Mouse (Mus musculus): ENCODE measurements around the gene Hivep2. TPM values are rescaled to one million over a fixed set of nuclear protein-coding genes. Genes with fewer than 3 reads are reported as not detected.

Gene Hivep2
- polyA plus RNA-seq, 1 experiment: 18.6 TPM

- TF ChIP-seq POLR2A (IDR thresholded peaks at IDR 0.05; ENCODE audit: borderline replicate concordance, extremely low read depth, insufficient read depth, insufficient read length, poor library complexity, severe bottlenecking) (no peak), CTCF (IDR thresholded peaks at IDR 0.05; ENCODE audit: borderline replicate concordance, extremely low read depth, insufficient read depth, insufficient read length) (no peak)
- no peak for DNase-seq (ENCODE audit: low read depth)
Observed at GRCm38 (mm10) chr10:14094033-14094432, 128.2 kb downstream of the Hivep2 start.

DNA sequence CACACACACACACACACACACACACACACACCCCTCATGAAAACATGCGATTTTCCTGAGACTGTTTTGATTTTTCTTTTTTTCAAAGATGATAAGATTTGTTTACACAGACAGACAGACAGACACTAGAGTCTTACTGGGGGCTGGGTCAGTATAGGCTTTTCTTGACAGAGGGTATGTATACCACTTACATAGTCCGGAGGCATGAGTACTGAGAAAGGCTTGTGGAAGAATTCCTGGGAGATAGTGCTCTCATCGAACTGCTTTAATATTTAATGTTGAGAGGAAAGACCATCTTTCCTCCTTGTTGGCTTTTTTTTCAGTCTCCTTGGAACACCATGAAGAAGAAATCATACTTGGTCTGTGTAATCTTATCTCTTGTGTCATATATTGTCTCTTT lies 130.2 kb downstream of the Hivep2 start:
- TF ChIP-seq POLR2A (IDR thresholded peaks at IDR 0.05; ENCODE audit: borderline replicate concordance, extremely low read depth, insufficient read depth, insufficient read length, poor library complexity, severe bottlenecking) (no peak), CTCF (IDR thresholded peaks at IDR 0.05; ENCODE audit: borderline replicate concordance, extremely low read depth, insufficient read depth, insufficient read length) (no peak)
- DNase-seq (ENCODE audit: low read depth): no peak

GRCm38 (mm10) chr10:14099182-14099581 lies 133.3 kb downstream of the Hivep2 start:
- TF ChIP-seq POLR2A (IDR thresholded peaks at IDR 0.05; ENCODE audit: borderline replicate concordance, extremely low read depth, insufficient read depth, insufficient read length, poor library complexity, severe bottlenecking) (no peak), CTCF (IDR thresholded peaks at IDR 0.05; ENCODE audit: borderline replicate concordance, extremely low read depth, insufficient read depth, insufficient read length) (no peak)
- no peak for DNase-seq (ENCODE audit: low read depth)

DNA sequence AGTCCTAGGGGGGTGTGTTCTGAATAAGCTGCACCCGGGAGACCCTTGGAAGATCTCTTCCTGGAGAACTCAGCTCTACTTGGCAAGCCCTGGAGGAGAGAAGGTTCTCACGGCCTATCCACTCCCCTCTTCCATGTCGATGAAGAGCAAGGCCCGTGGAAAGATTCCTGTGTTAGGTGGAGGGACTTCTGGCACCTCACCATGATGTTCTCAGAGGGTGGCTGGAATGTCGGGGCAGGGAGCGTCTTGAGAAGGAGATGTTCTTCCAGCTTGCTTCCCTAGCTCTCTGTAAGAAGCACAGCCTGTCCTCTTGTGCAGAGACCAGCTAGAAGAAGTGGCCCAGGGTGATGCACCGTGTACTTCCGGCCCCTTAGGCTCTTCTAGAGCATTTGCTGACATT lies 134.2 kb downstream of the Hivep2 start:
- DNase-seq (ENCODE audit: low read depth): no peak
- TF ChIP-seq CTCF (IDR thresholded peaks at IDR 0.05; ENCODE audit: borderline replicate concordance, extremely low read depth, insufficient read depth, insufficient read length) (no peak), POLR2A (IDR thresholded peaks at IDR 0.05; ENCODE audit: borderline replicate concordance, extremely low read depth, insufficient read depth, insufficient read length, poor library complexity, severe bottlenecking) (no peak)

DNA sequence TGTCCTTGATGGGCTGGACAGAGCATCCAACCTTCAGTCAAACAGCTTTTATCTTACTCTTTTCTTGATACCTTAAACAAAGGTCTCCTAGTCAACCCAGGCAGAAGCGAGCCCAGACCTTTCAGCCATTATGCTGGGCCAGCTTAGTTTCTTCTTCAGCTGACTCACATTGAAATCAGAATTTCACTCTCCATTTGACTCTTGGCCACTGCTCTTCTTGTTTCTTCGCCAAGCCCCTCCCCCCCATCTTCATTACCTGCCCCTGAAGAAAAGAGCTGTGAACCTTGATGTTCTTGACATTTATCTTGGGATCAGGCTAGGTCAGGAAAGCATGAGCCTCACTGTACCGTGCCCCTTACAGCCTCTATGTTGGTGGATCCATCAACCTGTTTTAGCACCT lies 135.0 kb downstream of the Hivep2 start:
- DNase-seq (ENCODE audit: low read depth): no peak
- TF ChIP-seq CTCF (IDR thresholded peaks at IDR 0.05; ENCODE audit: borderline replicate concordance, extremely low read depth, insufficient read depth, insufficient read length) (no peak), POLR2A (IDR thresholded peaks at IDR 0.05; ENCODE audit: borderline replicate concordance, extremely low read depth, insufficient read depth, insufficient read length, poor library complexity, severe bottlenecking) (no peak)

- TF ChIP-seq CTCF (IDR thresholded peaks at IDR 0.05; ENCODE audit: borderline replicate concordance, extremely low read depth, insufficient read depth, insufficient read length): no peak
- no peak for TF ChIP-seq POLR2A (IDR thresholded peaks at IDR 0.05; ENCODE audit: borderline replicate concordance, extremely low read depth, insufficient read depth, insufficient read length, poor library complexity, severe bottlenecking)
Observed at GRCm38 (mm10) chr10:14101966-14102365, 136.1 kb downstream of the Hivep2 start.

GRCm38 (mm10) chr10:14107980-14108671 lies 142.3 kb downstream of the Hivep2 start:
- DNase-seq (ENCODE audit: low read depth): peak; percentile 35
- TF ChIP-seq CTCF (IDR thresholded peaks at IDR 0.05; ENCODE audit: borderline replicate concordance, extremely low read depth, insufficient read depth, insufficient read length): no peak
- no peak for TF ChIP-seq POLR2A (IDR thresholded peaks at IDR 0.05; ENCODE audit: borderline replicate concordance, extremely low read depth, insufficient read depth, insufficient read length, poor library complexity, severe bottlenecking)

More at GRCm38 (mm10) chr10:14101966-14102365, 136.1 kb downstream of the Hivep2 start:
- DNase-seq (ENCODE audit: low read depth): no peak

- TF ChIP-seq POLR2A (IDR thresholded peaks at IDR 0.05; ENCODE audit: borderline replicate concordance, extremely low read depth, insufficient read depth, insufficient read length, poor library complexity, severe bottlenecking) (no peak), CTCF (IDR thresholded peaks at IDR 0.05; ENCODE audit: borderline replicate concordance, extremely low read depth, insufficient read depth, insufficient read length) (no peak)
- DNase-seq (ENCODE audit: low read depth): no peak
Observed at GRCm38 (mm10) chr10:14115846-14116245, 150.0 kb downstream of the Hivep2 start.

GRCm38 (mm10) chr10:14116978-14117377 lies 151.1 kb downstream of the Hivep2 start:
- no peak for TF ChIP-seq POLR2A (IDR thresholded peaks at IDR 0.05; ENCODE audit: borderline replicate concordance, extremely low read depth, insufficient read depth, insufficient read length, poor library complexity, severe bottlenecking)
- no peak for TF ChIP-seq CTCF (IDR thresholded peaks at IDR 0.05; ENCODE audit: borderline replicate concordance, extremely low read depth, insufficient read depth, insufficient read length)
- DNase-seq (ENCODE audit: low read depth): no peak

DNA sequence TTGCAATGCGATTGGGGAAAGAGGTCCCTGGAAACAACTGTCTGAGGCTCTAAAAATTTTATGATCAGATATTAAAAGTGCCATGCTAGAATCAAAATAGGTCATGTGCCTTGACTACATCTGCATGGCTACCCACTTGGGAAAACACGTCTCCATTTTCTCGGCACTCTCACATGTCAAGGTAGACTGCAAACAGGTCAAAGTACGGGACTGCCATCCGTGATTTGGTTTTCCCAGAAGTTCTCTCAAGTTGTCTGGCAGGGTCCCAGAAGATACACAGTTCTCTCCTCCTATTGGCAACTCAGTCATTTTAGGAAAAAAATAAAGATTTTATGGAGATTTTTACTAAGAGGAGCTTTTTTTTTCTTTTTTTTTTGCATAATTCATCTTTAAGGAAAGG lies 153.3 kb downstream of the Hivep2 start:
- no peak for TF ChIP-seq POLR2A (IDR thresholded peaks at IDR 0.05; ENCODE audit: borderline replicate concordance, extremely low read depth, insufficient read depth, insufficient read length, poor library complexity, severe bottlenecking)
- TF ChIP-seq CTCF (IDR thresholded peaks at IDR 0.05; ENCODE audit: borderline replicate concordance, extremely low read depth, insufficient read depth, insufficient read length): no peak
- DNase-seq (ENCODE audit: low read depth): no peak

DNA sequence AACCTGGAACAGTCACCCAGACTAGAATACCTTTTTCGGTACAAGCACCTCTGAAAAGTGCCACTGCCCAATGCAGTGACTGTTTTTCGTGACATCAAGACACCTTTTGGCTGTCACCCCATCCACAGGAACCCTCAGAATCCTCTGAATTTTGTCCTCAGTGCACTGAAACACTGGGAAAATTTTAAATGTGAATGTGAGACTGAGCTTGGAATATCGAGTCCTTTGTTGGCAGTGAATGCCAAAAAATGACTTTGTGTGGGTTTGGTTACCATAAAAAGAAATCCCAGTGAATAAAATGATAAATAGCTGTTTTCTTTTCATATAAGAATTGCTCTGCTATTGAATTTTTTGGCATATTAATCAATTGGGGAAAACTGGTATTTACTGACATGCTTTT lies 154.6 kb downstream of the Hivep2 start:
- DNase-seq (ENCODE audit: low read depth): no peak
- no peak for TF ChIP-seq CTCF (IDR thresholded peaks at IDR 0.05; ENCODE audit: borderline replicate concordance, extremely low read depth, insufficient read depth, insufficient read length)
- TF ChIP-seq POLR2A (IDR thresholded peaks at IDR 0.05; ENCODE audit: borderline replicate concordance, extremely low read depth, insufficient read depth, insufficient read length, poor library complexity, severe bottlenecking): no peak

DNA sequence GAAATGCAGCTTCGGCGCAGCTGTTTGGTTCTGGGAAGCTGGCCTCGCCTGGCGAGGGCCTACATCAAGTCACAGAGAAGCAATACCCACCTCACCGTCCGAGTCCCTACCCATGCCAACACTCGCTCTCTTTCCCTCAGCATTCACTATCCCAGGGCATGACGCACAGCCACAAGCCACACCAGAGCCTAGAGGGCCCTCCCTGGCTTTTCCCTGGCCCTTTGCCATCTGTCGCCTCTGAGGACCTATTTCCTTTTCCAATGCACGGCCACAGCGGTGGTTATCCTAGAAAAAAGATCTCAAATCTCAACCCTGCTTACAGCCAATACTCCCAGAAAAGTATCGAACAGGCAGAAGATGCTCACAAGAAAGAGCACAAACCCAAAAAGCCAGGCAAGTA lies 162.0 kb downstream of the Hivep2 start:
- TF ChIP-seq POLR2A (IDR thresholded peaks at IDR 0.05; ENCODE audit: borderline replicate concordance, extremely low read depth, insufficient read depth, insufficient read length, poor library complexity, severe bottlenecking) (no peak), CTCF (IDR thresholded peaks at IDR 0.05; ENCODE audit: borderline replicate concordance, extremely low read depth, insufficient read depth, insufficient read length) (no peak)
- DNase-seq (ENCODE audit: low read depth): no peak
